Mouse (Mus musculus) liver, adult 2 months (tissue): Measurements from ENCODE around the gene Olfr1368.

Source experiments
- CTCF ChIP-seq: fragments of 200-500 bp; IDR thresholded peaks from 2 replicates; pipeline ENCODE4 v1.5.1; 2011; ENCODE audit warnings: low read depth, low read length, control low read depth
- POLR2A ChIP-seq: fragments of 200-500 bp; IDR thresholded peaks from 2 replicates; pipeline ENCODE4 v1.6.1; 2011; ENCODE audit warnings: low read length, control low read depth; ENCODE audit not compliant: insufficient read depth; ENCODE audit errors: extremely low read depth

- TF ChIP-seq POLR2A (no peak), CTCF (no peak)
These were observed 31.5 kb downstream of the Olfr1368 start for GRCm38 (mm10) chr13:21114121-21114520.
